Mouse (Mus musculus) cortical plate, adult 2 months (tissue): Measurements from ENCODE around the gene Htatsf1. TPM values are rescaled to one million over a fixed set of nuclear protein-coding genes. Genes with fewer than 3 reads are reported as not detected.
A peak's percentile ranks its signal among the peaks of the same experiment; 100 is the strongest.

Experiments used
- H3K27ac ChIP-seq: fragments of 200-500 bp; 2 replicates; pipeline ENCODE4 v1.5.1; 2012; ENCODE audit warnings: low read length, control low read depth, inconsistent platforms; ENCODE audit not compliant: insufficient read depth
- H3K4me1 ChIP-seq: fragments of 200-500 bp; 2 replicates; pipeline ENCODE4 v1.6.1; 2011; ENCODE audit warnings: low read length; ENCODE audit not compliant: control insufficient read depth, insufficient read depth
- H3K4me3 ChIP-seq: fragments of 200-500 bp; 2 replicates; pipeline ENCODE4 v1.5.1; 2011; ENCODE audit warnings: mild to moderate bottlenecking, low read length, control low read depth; ENCODE audit not compliant: insufficient read depth
- CTCF ChIP-seq: fragments of 200-500 bp; IDR thresholded peaks from 2 replicates; pipeline ENCODE4 v1.5.1; 2011; ENCODE audit warnings: mild to moderate bottlenecking, control low read depth, low read length; ENCODE audit not compliant: insufficient read depth; ENCODE audit errors: extremely low read depth
- POLR2A ChIP-seq: fragments of 200-500 bp; IDR thresholded peaks from 2 replicates; pipeline ENCODE4 v1.6.1; 2011; ENCODE audit warnings: mild to moderate bottlenecking, low read length, control low read depth; ENCODE audit not compliant: insufficient read depth; ENCODE audit errors: extremely low read depth
- polyA plus RNA-seq: library from polyadenylated mRNA; depleted of rRNA; stranded (reverse); fragments of >200 nt; gene quantifications from 2 replicates; pipeline ENCODE4 v1.2.3, GENCODE M21; 2012; rRNA removed

The Htatsf1 gene
- 35.7 and 38.0 TPM in 2 replicates for polyA plus RNA-seq

DNA sequence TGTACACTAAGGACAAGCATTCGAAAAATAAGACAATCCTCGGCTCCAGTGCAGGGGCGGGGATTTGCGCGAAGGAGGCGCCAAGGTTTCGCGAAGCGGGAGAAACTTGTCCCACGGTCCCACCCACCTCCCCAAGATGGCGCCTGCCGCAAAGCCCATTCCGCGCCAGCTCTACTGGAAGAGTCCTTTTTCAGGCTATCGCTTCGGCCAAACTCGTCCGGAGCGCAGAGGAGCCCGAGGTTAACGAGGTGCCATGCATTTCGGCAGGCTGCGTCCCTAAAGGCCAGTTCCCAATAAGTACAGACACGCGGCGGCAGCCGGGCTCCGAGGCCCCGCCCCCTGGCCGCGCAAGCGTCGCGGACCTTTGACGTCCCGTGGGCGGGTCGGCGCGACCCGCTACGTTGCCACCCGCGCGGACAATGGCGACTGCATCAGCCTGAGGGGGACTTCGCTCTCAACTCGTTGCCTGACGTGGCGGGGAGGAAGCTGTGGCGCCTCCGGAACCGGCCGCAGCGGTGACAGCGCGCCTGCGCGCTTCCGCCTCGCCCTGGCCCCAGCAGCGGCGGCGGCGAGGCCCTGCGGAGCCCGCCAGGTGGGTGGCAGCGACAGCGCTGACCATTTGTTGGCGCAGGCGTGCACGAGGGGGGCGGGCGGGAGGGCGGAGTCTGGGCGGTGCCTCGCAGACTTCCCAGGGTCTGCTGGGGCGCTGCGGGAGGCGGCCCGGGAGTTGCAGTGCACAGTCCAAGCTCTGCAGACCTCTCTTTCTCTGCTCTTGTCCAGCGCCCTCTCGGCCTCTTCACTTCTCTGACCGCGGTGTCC lies at the start of gene Htatsf1:
Gene Htatsf1, plus strand, starts transcription at position 410 of the 819 bp plus-strand sequence.
- no peaks in the 10 kb centered on the region for H3K4me1 ChIP-seq
- H3K27ac ChIP-seq = peak within 1 kb of the TSS; percentile 98
- H3K4me3 ChIP-seq = peak within 1 kb of the TSS; percentile 89
- TF ChIP-seq POLR2A = 0 out of 2 replicates have a peak, but pooled peaks have one; percentile 11
- TF ChIP-seq CTCF = no peak

DNA sequence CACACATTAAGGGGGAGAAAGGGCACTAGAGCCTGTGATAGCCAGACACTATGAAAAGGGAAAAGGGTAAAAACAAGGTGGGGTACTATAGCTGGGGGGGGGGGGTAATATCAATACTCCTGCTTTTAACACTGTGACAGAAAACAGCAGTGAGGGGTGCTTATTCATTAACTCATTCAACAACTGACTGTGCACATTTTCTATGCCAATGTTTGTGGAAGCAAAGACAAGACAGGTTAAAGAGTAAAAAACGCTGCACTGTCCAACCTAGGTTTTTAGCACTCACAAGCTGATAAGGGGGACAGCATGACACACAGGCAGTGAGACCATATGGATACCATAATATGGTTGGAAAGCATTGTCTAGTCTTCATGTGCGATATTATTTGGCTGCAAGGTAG lies 40.5 kb upstream of the Htatsf1 start:
- H3K27ac ChIP-seq = no peak overlapping the region
- TF ChIP-seq POLR2A (no peak), CTCF (no peak)
- H3K4me1 ChIP-seq = no peaks in the 10 kb centered on the region
- no peak overlapping the region for H3K4me3 ChIP-seq

DNA sequence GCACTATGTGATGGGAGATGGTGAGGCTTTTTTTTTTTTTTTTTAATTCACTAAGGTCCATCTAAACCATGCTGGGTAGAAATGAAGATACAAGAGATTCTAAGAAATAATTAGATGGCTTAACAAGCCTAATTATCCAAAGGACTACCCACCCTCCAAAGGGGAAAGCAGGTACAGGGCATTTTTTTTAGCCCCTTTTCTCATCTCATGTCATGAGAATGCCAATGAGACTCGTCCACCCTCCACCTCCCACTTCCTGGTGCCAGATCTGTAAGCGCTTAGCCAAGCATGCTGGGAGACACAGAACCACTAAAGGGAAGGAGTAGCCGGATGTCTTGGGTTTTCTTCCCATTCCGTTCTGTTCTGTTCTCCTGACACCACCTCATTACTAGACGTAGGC lies 10.6 kb upstream of the Htatsf1 start, which contains the start of gene Brs3:
Gene Brs3, plus strand, starts transcription at position 301 of the 400 bp plus-strand sequence.
- TF ChIP-seq CTCF (no peak), POLR2A (no peak)
- Histone ChIP-seq H3K4me3 (no peak within 1 kb of the TSS), H3K27ac (no peak within 1 kb of the TSS), H3K4me1 (no peaks in the 10 kb centered on the region)

DNA sequence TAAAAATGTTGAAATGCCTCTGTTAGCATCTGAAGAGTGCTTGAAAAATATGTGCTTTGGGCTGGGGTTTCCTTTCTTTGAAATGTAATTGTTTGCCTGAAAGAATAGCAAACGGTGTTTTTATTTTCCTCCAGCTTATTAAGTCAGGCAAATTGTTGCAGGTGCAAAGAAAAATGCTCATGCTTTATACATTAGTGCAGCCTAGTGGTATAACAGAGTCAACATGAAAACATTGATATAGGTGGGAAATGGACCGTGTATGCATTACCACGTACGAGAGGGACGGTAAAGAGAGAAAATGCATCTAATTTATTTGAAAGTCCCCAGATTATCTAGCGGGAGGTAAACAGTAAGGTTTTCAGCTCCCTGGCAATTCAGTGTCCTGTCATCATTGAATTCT lies 9.5 kb upstream of the Htatsf1 start:
- Histone ChIP-seq H3K27ac (no peak overlapping the region), H3K4me1 (no peaks in the 10 kb centered on the region), H3K4me3 (no peak overlapping the region)
- TF ChIP-seq CTCF (no peak), POLR2A (no peak)

DNA sequence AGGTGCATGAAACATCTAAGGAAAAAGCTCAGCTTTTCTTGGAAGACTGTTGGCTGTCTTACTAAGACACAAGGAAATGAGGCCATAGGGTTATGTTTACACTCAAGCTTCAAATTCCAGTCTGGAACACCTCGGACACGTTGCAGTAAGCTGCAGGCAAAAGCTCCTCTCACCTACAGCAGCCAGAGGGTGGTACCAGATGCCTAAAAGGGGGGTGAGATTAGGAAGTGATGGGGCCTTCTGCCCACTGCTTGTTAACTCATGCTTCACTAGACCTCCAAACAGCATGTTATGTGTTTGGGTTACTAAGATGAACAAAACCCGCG lies 572 bp upstream of the Htatsf1 start:
- Histone ChIP-seq H3K27ac (peak overlapping the region; percentile 98), H3K4me3 (peak overlapping the region; percentile 89), H3K4me1 (no peaks in the 10 kb centered on the region)
- TF ChIP-seq POLR2A (no peak), CTCF (0 out of 2 replicates have a peak, but pooled peaks have one; percentile 1)

DNA sequence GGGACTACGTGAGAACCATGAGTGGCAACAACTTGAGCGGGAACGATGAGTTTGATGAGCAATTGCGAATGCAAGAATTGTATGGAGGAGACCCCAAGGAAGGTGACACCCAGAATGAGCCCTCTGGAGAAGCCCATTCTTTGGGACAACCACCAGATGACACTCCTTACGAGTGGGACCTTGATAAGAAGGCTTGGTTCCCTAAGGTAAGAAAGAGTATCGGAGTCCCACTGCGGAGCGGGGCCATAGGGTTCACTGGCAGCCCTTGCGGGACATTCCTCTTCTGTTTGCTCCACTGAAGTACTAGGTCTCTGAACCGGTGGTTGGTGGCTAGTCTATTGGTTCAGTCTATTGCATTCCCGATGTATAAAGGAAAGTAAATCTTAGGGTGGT lies 606 bp downstream of the Htatsf1 start:
- H3K4me1 ChIP-seq = no peaks in the 10 kb centered on the region
- no peak overlapping the region for H3K27ac ChIP-seq
- peak overlapping the region; percentile 89 for H3K4me3 ChIP-seq
- TF ChIP-seq CTCF = no peak

DNA sequence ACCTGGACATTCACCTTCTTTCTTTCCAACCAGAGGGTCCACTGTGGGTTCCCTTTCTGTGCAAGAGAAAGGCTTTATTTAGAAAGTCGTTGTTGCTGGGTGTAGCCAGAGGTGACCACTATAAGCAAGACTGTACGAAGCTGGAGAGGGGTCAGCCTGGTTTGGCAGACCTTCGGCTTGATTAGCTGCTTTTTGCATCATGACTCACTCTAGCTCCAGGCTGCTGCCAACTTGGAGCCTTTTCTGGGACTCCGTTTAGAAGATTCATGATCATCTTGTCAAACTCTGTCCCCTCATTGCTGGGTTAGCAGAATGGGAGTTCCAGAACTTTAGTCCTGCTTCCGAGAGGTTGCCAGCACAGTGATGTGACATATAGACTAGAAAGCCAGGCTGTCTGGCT lies 28.1 kb downstream of the Htatsf1 start:
- H3K27ac ChIP-seq = no peak overlapping the region
- H3K4me3 ChIP-seq = no peak overlapping the region
- no peak for TF ChIP-seq CTCF
- no peak for TF ChIP-seq POLR2A
- no peaks in the 10 kb centered on the region for H3K4me1 ChIP-seq

DNA sequence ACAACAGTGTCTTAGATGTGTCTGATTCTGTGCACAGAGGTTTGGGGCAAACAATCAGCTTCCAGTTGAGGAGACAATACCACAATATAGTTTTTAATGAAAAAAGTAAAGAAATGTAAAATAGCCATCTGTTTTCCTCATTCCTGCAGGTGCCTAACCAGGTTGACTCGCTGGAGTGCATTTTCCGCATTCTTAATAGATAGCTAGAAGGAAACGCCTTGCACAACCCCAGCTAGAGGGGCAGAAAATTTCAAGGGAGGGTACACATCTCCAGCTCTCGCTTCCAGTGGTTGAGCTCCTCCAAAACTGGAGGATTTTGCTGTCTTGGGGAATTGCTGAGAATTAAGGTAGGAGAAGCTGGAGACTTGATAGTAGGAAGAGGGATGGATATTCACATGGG lies 34.4 kb downstream of the Htatsf1 start, which contains the start of gene Vgll1:
Gene Vgll1, plus strand, starts transcription at position 301 of the 400 bp plus-strand sequence.
- TF ChIP-seq CTCF = no peak
- no peak for TF ChIP-seq POLR2A
- Histone ChIP-seq H3K4me3 (no peak within 1 kb of the TSS), H3K27ac (no peak within 1 kb of the TSS), H3K4me1 (no peaks in the 10 kb centered on the region)

DNA sequence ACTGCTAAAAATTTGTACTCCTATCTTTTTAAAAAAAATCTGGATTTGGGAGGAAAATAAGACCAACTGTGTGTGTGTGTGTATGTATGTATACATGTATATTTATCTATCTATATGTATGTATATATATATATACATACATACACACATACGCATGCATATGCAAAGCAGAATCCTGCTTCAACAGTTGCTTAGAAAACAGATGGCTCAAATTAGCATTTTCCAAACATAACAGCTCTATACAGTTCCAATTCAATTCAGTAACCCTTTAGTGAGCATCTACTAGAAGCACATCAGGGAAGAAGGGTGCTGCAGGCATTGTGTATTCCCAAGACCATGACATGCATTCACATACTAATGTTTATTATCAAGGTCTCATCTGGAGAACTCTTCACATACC lies 50.0 kb downstream of the Htatsf1 start:
- H3K27ac ChIP-seq = no peak overlapping the region
- H3K4me3 ChIP-seq = no peak overlapping the region
- H3K4me1 ChIP-seq = no peaks in the 10 kb centered on the region
- TF ChIP-seq POLR2A (no peak), CTCF (no peak)

DNA sequence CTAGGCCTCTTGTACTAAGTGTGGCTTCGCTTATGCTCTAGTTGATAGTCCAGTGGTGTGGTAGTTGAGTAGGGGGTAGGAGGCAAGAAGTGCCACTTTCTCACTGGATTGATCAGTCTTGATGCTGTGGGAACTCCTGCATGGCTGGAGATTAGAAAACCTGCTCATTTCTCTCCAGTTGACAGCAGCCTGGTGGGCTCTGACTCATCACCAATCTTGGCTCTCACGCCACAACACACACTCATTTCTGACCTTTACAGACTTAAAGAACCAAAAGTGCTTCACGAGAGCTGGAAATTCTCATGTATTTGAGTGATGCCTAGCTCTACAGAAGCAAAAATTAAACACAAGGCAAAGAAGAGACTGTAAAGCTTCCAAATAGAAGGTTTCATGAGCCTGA lies 53.6 kb downstream of the Htatsf1 start:
- Histone ChIP-seq H3K27ac (no peak overlapping the region), H3K4me1 (no peaks in the 10 kb centered on the region), H3K4me3 (no peak overlapping the region)
- no peak for TF ChIP-seq POLR2A
- TF ChIP-seq CTCF = no peak

Other genes starting within 250 kb of the Htatsf1 start
- 0.09 TPM in 1 of 2 replicates, not detected in the other for gene Map7d3, start 231.3 kb upstream of the Htatsf1 start, polyA plus RNA-seq
- not detected in 2 replicates for gene Adgrg4, start 183.4 kb upstream of the Htatsf1 start, polyA plus RNA-seq
- not detected in 2 replicates for gene Brs3, start 10.5 kb upstream of the Htatsf1 start, polyA plus RNA-seq
- not detected in 2 replicates for gene Vgll1, start 34.5 kb downstream of the Htatsf1 start, polyA plus RNA-seq
- not detected in 2 replicates for gene Cd40lg, start 158.6 kb downstream of the Htatsf1 start, polyA plus RNA-seq